Mouse (Mus musculus) liver, adult 2 months (tissue): ENCODE data around the gene Nudcd3. TPM values are rescaled to one million over a fixed set of nuclear protein-coding genes. Genes with fewer than 3 reads are reported as not detected.

Experiments
- DNase-seq: peaks from one replicate; pipeline ENCODE4 v3.0.0-alpha.2; 2011; ENCODE audit warnings: low read depth, low spot score; ENCODE audit errors: extremely low read depth
- H3K27ac ChIP-seq: fragments of 200-500 bp; replicated peaks from 2 replicates; pipeline ENCODE4 v1.5.1; 2012; ENCODE audit warnings: low read depth, mild to moderate bottlenecking, control low read depth, inconsistent platforms, low read length; ENCODE audit not compliant: insufficient read depth
- H3K27me3 ChIP-seq: fragments of 200-500 bp; 2 replicates; pipeline ENCODE4 v1.6.1; 2012; ENCODE audit warnings: mild to moderate bottlenecking, moderate library complexity, low read length, inconsistent platforms; ENCODE audit not compliant: control insufficient read depth, insufficient read depth
- H3K36me3 ChIP-seq: fragments of 200-500 bp; 2 replicates; pipeline ENCODE4 v1.6.1; 2012; ENCODE audit warnings: low read length, inconsistent platforms; ENCODE audit not compliant: control insufficient read depth, insufficient read depth
- H3K4me1 ChIP-seq: fragments of 200-500 bp; 2 replicates; pipeline ENCODE4 v1.6.1; 2011; ENCODE audit warnings: low read length; ENCODE audit not compliant: control insufficient read depth, insufficient read depth
- H3K4me3 ChIP-seq: fragments of 200-500 bp; 2 replicates; pipeline ENCODE4 v1.5.1; 2011; ENCODE audit warnings: low read depth, mild to moderate bottlenecking, control low read depth, low read length, moderate library complexity; ENCODE audit not compliant: insufficient read depth
- H3K79me2 ChIP-seq: fragments of 200-500 bp; 2 replicates; pipeline ENCODE4 v1.6.1; 2012; ENCODE audit warnings: inconsistent platforms, mild to moderate bottlenecking, low read length, moderate library complexity; ENCODE audit not compliant: control insufficient read depth, insufficient read depth
- H3K9ac ChIP-seq: fragments of 200-500 bp; 2 replicates; pipeline ENCODE4 v1.6.1; 2012; ENCODE audit warnings: low read depth, mild to moderate bottlenecking, control low read depth, inconsistent platforms, low read length
- CTCF ChIP-seq: fragments of 200-500 bp; IDR thresholded peaks from 2 replicates; pipeline ENCODE4 v1.5.1; 2011; ENCODE audit warnings: low read depth, low read length, control low read depth
- POLR2A ChIP-seq: fragments of 200-500 bp; IDR thresholded peaks from 2 replicates; pipeline ENCODE4 v1.6.1; 2011; ENCODE audit warnings: low read length, control low read depth; ENCODE audit not compliant: insufficient read depth; ENCODE audit errors: extremely low read depth
- WGBS: fragments of 180-500 bp; shearing (Covaris S2); methylation state at CpG from one replicate; pipeline ENCODE4 v1.1.7; 2018; 5-methylcytosine and 5-hydroxymethylcytosine counted together
- polyA plus RNA-seq: library from polyadenylated mRNA; depleted of rRNA; stranded (reverse); fragments of >200 nt; gene quantifications from 2 replicates; pipeline ENCODE4 v1.2.3, GENCODE M21; 2012
- total RNA-seq: library from RNA; depleted of rRNA; stranded (reverse); fragments of >200 nt; gene quantifications from 2 replicates; pipeline ENCODE4 v1.2.3, GENCODE M21; 2014

Gene Nudcd3
- total and polyA plus RNA-seq, 2 experiments = 10.6 to 16.7 TPM

GRCm38 (mm10) chr11:6219967-6220366 lies 19.8 kb upstream of the Nudcd3 start:
- 94% methylated on average over 6 of the region's 6 CpGs for WGBS
- Histone ChIP-seq H3K36me3 (no peaks in the 10 kb centered on the region), H3K79me2 (no peaks in the 10 kb centered on the region), H3K4me1 (no peaks in the 10 kb centered on the region), H3K9ac (no peak overlapping the region), H3K27me3 (no peaks in the 10 kb centered on the region), H3K4me3 (no peak overlapping the region), H3K27ac (no peak overlapping the region)
- no peak for TF ChIP-seq POLR2A
- TF ChIP-seq CTCF = no peak
- no peak for DNase-seq

- no peak overlapping the region for H3K9ac ChIP-seq
- no peaks in the 10 kb centered on the region for H3K79me2 ChIP-seq
- WGBS = 80% methylated on average over 11 of the region's 11 CpGs
- TF ChIP-seq CTCF (no peak), POLR2A (no peak)
- H3K27ac ChIP-seq = no peak overlapping the region
- no peaks in the 10 kb centered on the region for H3K4me1 ChIP-seq
- H3K4me3 ChIP-seq = no peak overlapping the region
- no peaks in the 10 kb centered on the region for H3K27me3 ChIP-seq
- no peaks in the 10 kb centered on the region for H3K36me3 ChIP-seq
- no peak for DNase-seq
Observed at GRCm38 (mm10) chr11:6218189-6218896, 18.1 kb upstream of the Nudcd3 start.

- no peaks in the 10 kb centered on the region for H3K4me1 ChIP-seq
- TF ChIP-seq CTCF (no peak), POLR2A (no peak)
- WGBS = 72% methylated on average over 3 of the region's 3 CpGs
Observed at GRCm38 (mm10) chr11:6216834-6217233, 16.6 kb upstream of the Nudcd3 start.

GRCm38 (mm10) chr11:6208158-6208557 lies 7.9 kb upstream of the Nudcd3 start:
- Histone ChIP-seq H3K9ac (no peak overlapping the region), H3K27me3 (no peaks in the 10 kb centered on the region; the same call in 1 of the 2 replicates), H3K79me2 (no peaks in the 10 kb centered on the region), H3K4me1 (no peaks in the 10 kb centered on the region), H3K36me3 (no peaks in the 10 kb centered on the region), H3K27ac (no peak overlapping the region), H3K4me3 (no peak overlapping the region)
- no peak for TF ChIP-seq CTCF
- no peak for TF ChIP-seq POLR2A
- 84% methylated on average over 1 of the region's 1 CpGs for WGBS
- no peak for DNase-seq

More at GRCm38 (mm10) chr11:6216834-6217233, 16.6 kb upstream of the Nudcd3 start:
- H3K36me3 ChIP-seq = no peaks in the 10 kb centered on the region
- no peak overlapping the region for H3K9ac ChIP-seq
- no peak for DNase-seq
- no peak overlapping the region for H3K27ac ChIP-seq
- H3K27me3 ChIP-seq = no peaks in the 10 kb centered on the region
- no peaks in the 10 kb centered on the region for H3K79me2 ChIP-seq
- H3K4me3 ChIP-seq = no peak overlapping the region

- H3K79me2 ChIP-seq = no peaks in the 10 kb centered on the region
- no peaks in the 10 kb centered on the region for H3K36me3 ChIP-seq
- no peak overlapping the region for H3K27ac ChIP-seq
- 90% methylated on average over 2 of the region's 2 CpGs for WGBS
- H3K4me3 ChIP-seq = no peak overlapping the region
- no peak for DNase-seq
- no peak for TF ChIP-seq POLR2A
- no peak for TF ChIP-seq CTCF
- no peak overlapping the region for H3K9ac ChIP-seq
- no peaks in the 10 kb centered on the region; the same call in 1 of the 2 replicates for H3K27me3 ChIP-seq
- H3K4me1 ChIP-seq = no peaks in the 10 kb centered on the region
Observed at GRCm38 (mm10) chr11:6207090-6207489, 6.9 kb upstream of the Nudcd3 start.

GRCm38 (mm10) chr11:6200570-6200969 lies 355 bp upstream of the Nudcd3 start:
- H3K4me3 ChIP-seq = peak overlapping the region; percentile 77; the same call in 1 of the 2 replicates
- no peak for DNase-seq
- no peaks in the 10 kb centered on the region; the same call in 1 of the 2 replicates for H3K27me3 ChIP-seq
- no peak overlapping the region for H3K27ac ChIP-seq
- peaks cover 7% of the 10 kb centered on the region for H3K4me1 ChIP-seq
- H3K9ac ChIP-seq = no peak overlapping the region
- WGBS = 24% methylated on average over 9 of the region's 9 CpGs
- peaks cover 18% of the 10 kb centered on the region; the same call in 1 of the 2 replicates for H3K79me2 ChIP-seq
- TF ChIP-seq POLR2A (no peak), CTCF (no peak)
- H3K36me3 ChIP-seq = no peaks in the 10 kb centered on the region
